Mouse (Mus musculus) cerebellum, postnatal 10 days (tissue): Measurements from ENCODE around the gene Ndufa13.
"Not testable (repeated sequence)": the region's sequence is repeated elsewhere in the genome, so short reads cannot be mapped to it uniquely, and the experiment has no call there.

Experiments used
- DNase-seq, 2 experiments: peaks; one replicate each; pipeline ENCODE4 v3.0.0; 2021; ENCODE audit warnings: mixed read lengths in 2 of 2

Ndufa13 gene

GRCm38 (mm10) chr8:69902163-69903062, at the start of gene Ndufa13, which contains the start of the genes Tssk6 and Yjefn3:
Ndufa13 (minus strand) TSS chr8:69902558.
Tssk6 (plus strand) TSS chr8:69902184.
Yjefn3 (minus strand) TSS chr8:69902712.
- DNase-seq: peak; percentile 62 to 65

DNA sequence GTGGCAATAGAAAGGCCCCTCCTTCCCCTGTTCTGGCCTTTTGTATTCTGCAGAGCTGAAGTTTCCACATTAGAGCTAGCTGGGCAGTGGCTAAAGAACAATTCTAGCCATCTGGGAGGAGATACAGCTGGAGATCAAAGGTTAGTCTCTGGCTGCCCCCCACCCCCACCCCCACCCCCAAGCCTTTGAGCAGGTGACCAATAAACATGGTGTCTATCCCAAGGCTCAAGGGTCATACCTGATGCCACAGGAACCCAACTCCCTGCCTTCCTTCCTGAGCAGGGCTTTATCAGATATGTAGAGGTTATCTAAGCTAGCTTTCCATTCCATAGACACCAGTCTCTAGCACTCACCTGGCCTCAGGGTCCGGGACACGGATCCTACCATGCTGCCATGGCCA, 47.9 kb upstream of the Ndufa13 start:
- DNase-seq: no peak

GRCm38 (mm10) chr8:69942495-69942894, 40.1 kb upstream of the Ndufa13 start:
- DNase-seq: not testable (repeated sequence)

- DNase-seq: no peak
These were observed 38.0 kb upstream of the Ndufa13 start for GRCm38 (mm10) chr8:69940386-69940785.

DNA sequence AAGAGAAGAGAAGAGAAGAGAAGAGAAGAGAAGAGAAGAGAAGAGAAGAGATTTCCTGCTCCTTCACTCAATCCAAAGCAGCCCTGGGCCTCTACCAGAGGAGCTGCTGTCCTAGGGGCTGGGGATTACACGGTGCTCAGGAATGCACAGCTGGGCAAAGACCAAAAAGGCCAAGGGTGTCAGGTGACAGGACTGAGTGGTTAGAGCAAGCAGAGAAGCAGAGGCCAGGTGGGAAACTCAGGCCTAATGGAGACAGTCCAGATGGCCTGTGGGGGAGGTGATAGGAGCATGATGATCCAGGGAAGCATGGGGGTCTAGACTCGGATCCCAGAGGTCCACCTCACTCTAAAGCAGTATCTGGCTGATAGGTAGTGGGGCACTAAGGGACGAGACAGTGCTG, 37.3 kb upstream of the Ndufa13 start:
- peak in 1 of 2 experiments; percentile 14 for DNase-seq

DNA sequence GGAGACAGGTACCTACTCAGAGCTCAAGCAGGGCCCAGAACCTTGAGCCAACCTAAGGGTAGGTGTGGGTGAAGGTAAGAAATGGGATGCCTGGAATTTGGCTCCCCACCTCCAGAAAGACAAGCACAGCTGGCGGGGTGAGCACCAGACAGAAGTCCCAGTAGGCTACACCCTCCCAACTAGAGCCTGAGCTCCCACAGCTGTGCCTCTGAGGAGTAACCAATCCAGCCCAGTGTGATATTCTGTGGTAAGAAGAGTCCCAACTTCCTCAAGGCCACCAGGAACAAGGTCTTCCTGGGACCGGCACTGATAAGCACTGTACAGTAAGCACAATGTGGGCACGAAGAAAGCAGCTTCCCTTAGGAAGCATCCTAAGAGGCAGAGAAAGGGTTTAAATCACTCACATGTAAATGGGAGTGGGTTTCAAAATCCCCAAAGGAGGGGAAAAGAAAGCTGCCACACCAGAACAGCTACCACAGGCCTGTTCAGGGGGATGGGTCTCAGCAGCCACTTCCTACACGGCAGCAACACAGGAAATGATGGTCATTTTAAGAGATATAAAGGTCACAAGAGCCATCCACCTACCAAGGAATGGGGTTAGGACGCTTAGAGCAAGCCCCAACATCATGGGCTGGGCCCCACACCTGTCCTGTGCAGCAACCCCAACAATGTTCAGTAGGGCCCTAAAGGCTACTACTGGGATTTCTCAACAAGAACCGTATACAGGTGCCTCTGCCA, 36.1 kb upstream of the Ndufa13 start:
- DNase-seq: no peak

DNA sequence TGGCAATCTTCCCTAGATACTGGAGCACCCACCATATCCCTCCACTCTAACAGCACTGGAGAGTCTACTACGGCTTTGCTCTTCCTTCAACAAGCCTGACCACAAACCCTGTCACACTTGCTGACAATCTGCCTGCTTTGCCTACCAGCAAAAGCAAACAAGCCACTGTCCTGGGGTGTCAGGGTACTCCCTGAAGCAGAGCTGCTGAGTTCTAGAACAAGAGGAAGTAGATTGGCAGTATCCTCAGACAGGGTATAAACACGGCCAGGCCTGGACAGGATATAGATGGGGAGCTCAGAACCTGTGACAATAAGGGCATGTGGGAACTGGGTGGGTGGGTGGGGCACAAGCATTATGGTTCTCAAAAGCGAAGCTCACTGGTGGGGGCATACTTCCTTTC, 35.1 kb upstream of the Ndufa13 start:
- no peak for DNase-seq

GRCm38 (mm10) chr8:69936050-69936794, 33.9 kb upstream of the Ndufa13 start:
- DNase-seq: peak; percentile 19 to 29

DNA sequence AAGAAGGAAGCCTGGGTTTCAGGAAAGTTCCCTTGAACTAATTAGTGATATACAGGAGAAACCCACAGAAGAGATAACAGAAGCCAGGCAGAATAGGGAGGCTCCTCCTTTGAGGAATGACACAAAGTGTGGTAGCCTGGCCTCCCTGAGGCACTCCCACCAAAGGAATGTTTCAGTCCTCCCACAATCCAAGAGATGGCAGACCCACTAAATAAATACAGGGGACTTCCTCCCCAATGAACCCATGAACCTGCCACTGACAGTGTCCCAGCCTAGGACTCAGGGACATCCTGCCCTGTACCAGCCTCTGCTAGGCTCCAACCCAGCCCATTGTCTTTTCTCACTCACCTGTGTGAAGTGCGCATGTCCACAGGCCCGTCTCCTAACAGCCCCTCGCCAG, 33.1 kb upstream of the Ndufa13 start:
- DNase-seq: no peak

- DNase-seq: no peak
These were observed 32.2 kb upstream of the Ndufa13 start for GRCm38 (mm10) chr8:69934582-69934981.

DNA sequence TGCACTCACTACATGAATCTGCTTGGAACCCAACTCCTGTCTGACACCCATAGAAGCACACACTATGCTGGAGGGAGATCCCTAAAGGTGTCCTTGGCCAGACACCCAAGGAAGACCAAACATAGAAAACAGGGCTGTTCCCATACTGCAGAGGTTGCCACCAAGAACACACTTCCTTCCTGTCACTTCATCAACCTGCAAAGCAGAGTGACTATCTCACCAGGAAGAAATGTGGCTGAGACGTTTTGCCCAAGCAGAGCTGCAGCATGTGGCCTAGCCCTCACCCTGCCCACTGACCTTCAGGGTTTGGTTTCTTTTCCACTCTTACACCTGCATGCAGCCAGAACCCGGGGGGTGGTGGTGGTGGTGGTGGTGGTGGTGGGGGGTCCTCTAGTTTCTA, 31.5 kb upstream of the Ndufa13 start:
- no peak for DNase-seq

DNA sequence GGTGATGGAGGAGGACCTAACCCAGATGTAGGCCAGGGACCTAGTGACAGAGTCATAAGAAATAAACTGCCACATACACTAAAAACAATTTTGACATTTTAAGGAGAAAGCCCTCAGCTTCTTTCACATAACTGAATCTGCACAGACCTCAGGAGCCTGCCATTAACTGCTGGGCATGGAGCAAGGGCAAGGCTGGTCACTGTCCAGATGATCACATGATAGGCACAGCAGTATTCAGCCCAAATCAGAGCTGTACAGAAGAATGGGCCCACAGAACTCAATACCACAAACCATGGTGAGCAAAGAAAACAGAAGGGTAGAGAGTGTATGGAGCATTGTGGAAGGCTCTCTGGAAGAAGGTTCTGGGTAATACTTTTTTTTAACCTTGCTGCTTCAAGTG, 24.5 kb upstream of the Ndufa13 start:
- DNase-seq: no peak

- DNase-seq: no peak
These were observed 21.6 kb upstream of the Ndufa13 start for GRCm38 (mm10) chr8:69923986-69924385.

GRCm38 (mm10) chr8:69921141-69921540, 18.8 kb upstream of the Ndufa13 start:
- DNase-seq: no peak

GRCm38 (mm10) chr8:69919876-69920662, 17.7 kb upstream of the Ndufa13 start:
- DNase-seq: peak; percentile 52 to 69

GRCm38 (mm10) chr8:69919010-69919409, 16.7 kb upstream of the Ndufa13 start:
- DNase-seq: peak; percentile 88 to 94

DNA sequence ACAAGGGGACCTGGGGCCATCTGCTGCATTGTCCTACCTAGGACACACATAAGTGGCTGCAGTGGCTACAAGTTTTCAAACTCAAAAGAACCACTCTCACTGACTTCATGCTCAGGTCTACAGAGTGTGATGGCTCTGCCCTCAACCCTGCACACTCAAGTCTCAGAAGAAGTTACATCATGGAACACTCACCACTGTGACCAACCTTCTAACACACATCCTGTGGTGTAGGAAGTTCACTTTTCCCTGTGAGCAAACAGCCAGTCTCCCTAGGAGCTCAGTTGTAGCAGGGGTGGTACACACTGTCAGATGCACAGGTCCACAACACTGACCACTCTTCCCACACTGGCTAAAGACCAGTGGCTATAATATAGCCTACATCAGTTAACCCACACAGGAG, 16.1 kb upstream of the Ndufa13 start:
- peak in 1 of 2 experiments; percentile 1 for DNase-seq

GRCm38 (mm10) chr8:69915748-69916147, 13.4 kb upstream of the Ndufa13 start:
- peak in 1 of 2 experiments; percentile 53 for DNase-seq

DNA sequence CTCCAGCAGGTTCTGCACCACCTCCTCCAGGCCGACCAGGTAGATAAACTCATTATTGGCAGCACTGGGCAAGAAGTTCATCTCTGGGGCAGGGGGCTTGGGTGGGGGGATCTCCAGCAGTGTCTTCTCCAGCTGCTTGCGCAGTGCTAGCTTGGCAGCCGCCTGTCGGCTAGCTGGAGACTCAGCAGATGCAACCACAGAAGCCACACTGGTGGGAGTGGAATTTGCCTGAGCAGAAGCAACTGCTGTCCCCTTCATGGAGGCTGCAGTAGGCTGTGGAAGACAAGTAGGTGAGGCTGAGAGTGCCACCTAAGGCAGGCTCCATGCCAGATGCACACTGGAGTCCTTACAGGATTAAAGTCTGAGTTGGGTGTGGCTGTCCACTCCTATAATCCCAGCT, 12.2 kb upstream of the Ndufa13 start:
- DNase-seq: no peak

GRCm38 (mm10) chr8:69912478-69913074, 10.2 kb upstream of the Ndufa13 start:
- DNase-seq: no peak

- no peak for DNase-seq
These were observed 9.6 kb upstream of the Ndufa13 start for GRCm38 (mm10) chr8:69911917-69912316.

- no peak for DNase-seq
These were observed 4.7 kb upstream of the Ndufa13 start for GRCm38 (mm10) chr8:69907106-69907505.
